Mouse (Mus musculus): ENCODE results near the gene Kif6. TPM values are rescaled to one million over a fixed set of nuclear protein-coding genes. Genes with fewer than 3 reads are reported as not detected.

Gene Kif6
- total RNA-seq (2021): not detected
- long read RNA-seq, experiment 1: 0 reads
- long read RNA-seq, experiment 2: 0 reads

DNA sequence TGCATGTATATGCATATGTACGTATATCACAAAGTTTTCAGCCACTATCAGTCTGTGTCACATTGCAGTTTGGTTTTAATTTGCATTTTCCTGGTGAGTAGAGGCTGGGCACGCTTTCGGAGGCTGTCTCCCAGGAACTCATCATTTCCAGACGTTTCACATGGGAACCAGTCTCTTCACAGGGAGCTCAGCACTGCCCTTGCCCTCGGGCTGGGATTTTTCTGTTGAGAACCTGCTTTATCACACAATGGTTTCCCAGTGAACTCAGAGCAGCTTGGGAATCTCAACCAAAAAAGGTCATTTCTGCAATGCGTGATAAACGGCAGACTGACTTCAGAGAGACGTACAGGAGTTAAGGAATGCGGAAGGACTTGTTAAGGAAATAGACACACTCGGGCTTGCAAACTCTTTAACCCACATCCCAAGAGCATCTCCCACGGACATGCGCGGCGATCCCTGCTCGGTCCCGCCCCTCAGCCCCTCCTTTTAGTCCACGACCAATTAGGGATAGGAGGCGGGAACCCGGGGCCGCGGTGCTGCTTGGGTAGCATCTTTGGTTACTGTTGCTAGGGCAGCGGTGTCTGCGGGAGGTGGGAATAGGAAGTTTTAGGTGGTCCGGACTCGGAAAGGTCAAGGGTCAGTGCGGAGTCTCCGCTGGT is at the start of gene Kif6:
Gene Kif6 (plus strand): TSS at position 560 of the 659 bp plus-strand sequence.
- DNase-seq (ENCODE audit: low spot score): peak; percentile 64

DNA sequence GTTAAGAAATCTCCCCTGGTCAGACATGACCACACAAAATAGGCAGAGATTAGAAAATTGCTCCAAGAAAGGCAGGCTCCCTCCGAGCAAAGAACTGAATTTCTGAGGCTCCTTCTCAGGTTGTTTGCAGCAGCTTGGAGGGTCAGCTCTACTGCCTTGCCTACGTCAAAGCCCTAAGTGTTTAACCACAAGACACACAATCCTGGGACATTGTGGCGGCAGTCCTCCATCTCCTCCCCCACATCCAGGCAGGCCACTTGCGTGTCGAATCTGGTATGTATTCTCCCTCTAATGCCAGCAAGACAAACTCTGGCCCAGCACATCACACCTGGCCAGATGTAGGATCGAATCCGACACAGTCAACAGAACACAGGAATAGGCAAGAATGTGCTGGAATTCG is 46.2 kb upstream of the Kif6 start:
- DNase-seq (ENCODE audit: low spot score): no peak

DNA sequence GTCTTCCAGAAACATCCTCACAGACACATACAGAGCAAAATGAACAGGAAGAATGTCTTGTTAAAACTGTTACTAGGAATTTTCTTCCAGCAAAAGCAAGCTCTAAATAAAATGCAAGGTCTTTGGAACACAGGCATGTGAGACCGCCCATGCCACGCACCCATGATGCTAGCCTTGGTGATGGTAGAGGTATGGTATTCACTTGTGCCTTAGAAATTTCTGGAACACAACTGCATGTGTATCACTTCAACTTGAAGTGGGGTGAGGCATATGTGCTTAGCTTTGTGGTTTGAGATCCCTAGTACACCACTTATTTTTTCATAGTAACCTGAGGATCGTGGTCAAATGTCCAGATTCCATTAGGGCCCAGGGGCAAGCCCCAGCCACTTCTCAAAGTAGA is 37.6 kb upstream of the Kif6 start:
- no peak for DNase-seq (ENCODE audit: low spot score)

DNA sequence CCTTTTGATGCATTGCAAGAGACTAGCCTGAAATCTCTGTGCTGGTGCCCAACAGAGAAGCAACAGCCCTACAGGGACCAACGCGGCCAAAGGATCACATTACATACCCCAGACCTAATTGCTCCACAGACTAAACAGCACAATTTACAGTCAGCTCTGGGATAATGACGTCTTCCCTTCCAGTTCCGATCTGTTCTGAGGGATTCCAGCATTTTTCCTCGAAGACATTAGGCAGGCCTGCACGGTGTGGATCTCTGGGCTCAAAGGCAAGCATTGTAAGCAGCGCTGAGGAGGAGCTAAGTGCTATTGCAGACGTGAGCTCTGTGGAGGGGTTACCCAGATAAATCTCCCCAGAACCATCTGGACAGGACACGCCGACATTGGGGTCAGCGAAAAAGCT is 32.5 kb upstream of the Kif6 start:
- DNase-seq (ENCODE audit: low spot score): no peak

DNA sequence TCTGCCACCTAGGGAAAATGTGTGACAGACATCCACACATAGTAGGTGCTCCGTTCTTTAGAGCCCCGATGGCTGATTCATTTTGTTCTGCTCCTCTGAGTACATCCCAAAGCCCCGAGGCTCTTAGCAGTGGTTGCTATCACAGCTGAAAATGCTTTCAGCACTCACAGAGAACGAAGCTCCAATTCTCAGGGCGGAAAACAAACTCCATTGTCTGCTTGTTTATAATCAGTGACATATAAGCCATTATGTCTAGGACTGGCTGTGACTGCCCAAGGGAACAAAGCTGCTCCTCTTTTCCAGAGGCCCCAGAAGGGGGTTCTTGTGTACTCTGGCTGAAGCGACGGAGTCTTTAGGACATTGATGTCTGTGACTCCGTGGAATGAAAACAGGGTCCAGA is 24.9 kb upstream of the Kif6 start:
- DNase-seq (ENCODE audit: low spot score): no peak

DNA sequence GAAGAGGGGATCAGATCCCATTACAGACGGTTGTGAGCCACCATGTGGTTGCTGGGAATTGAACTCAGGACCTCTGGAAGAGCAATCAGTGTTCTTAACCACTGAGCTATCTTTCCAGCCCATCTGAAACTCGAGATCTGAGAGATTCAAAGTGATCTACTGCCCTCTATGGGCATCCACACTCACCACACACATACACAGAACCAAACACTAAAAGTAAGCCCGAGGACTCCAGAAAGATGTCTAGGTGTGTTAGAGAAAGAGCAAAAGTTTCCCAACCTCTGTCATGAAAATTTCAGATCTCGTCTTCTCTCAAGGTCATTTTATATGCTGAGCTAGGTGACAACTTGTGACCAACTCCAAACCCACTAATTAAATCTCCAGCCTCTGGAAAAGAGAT is 9.5 kb upstream of the Kif6 start:
- DNase-seq (ENCODE audit: low spot score): no peak

DNA sequence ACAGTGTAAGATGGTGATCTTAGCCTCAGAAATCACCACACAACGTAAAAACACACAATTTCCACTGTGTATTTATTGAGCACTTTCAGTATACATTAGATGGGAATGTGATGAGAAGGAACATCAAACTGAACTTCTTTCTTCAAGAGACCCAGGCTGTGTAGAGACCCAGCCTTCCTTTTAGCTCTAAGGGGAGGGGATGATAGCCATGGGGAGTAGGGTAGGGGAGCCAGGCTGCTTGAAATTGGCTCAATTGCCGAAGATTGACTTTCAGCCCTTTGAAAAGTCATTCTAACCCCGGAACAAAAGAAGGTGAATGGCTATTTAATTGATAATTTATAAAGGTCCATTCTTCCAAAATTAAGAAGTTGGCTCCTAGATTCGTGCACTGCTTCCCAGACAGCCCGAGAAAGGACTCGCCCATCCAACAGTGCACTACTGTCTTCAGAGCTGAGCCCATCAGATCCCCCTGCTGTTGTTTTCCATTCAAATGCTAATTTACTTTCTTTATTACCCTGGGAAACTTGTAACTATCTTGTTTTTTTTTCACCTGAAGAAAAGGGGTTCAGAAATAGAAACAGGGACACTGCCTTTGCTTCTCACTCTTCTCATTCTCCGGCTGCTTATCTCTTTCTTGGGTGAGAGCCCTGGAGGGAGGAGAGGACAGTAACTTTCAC is 7.4 kb upstream of the Kif6 start:
- no peak for DNase-seq (ENCODE audit: low spot score)

DNA sequence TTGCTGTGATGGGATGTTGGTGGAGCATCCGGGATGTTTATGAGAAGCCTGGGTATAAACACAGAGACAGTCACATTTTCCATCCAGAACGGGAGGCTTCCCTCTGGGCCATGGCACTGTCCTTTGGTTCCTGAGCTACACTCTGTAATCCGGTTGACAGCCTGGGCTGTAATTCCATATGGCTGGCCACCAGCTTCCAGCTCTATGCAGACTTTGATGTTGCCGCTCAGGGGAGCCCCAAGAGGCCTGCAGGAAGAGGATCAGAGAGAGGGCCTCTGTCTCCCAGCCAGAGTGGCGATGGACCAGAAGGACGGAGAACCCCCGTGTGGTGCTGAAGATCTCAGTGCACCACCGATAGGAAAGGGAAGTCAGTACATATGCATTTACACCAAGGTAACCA is 4.6 kb upstream of the Kif6 start:
- DNase-seq (ENCODE audit: low spot score): no peak

DNA sequence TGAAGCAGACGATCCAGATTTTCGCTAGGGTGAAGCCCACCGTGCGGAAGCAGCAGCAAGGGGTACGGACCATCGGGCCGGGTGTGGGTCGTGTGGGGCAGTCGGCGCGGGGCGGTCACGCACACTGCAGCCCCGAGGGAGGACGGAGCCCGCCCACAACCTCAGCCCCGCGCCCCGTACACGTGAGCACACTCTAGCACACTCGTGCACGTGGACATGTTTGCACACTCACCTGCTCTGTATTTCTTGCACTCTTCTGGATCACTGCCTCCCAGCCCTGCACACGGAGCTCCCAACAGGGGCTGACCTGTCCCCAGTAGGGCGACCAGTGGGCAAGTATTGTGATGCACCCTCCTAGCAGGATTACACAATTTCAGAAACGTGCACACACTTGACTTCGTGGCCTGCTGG is 310 bp downstream of the Kif6 start:
- no peak for DNase-seq (ENCODE audit: low spot score)

DNA sequence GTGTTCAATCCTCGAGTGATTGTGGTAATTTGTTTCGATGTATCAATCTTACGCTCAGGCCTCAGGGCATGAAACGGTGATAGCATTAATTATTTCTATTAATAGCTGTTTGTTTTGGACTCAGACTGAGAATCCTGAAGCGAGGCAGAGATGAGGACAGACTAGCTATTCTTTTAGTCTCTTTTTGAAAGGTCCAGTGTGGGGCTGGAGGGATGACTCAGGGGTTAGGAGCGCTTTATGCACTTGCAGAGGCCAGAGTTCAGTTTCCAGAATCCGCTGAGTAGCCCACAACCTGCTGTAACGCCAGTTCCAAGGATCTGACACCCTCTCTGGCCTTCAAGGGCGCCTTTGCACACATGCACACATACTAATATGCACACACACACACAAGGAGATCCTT is 9.6 kb downstream of the Kif6 start:
- no peak for DNase-seq (ENCODE audit: low spot score)

DNA sequence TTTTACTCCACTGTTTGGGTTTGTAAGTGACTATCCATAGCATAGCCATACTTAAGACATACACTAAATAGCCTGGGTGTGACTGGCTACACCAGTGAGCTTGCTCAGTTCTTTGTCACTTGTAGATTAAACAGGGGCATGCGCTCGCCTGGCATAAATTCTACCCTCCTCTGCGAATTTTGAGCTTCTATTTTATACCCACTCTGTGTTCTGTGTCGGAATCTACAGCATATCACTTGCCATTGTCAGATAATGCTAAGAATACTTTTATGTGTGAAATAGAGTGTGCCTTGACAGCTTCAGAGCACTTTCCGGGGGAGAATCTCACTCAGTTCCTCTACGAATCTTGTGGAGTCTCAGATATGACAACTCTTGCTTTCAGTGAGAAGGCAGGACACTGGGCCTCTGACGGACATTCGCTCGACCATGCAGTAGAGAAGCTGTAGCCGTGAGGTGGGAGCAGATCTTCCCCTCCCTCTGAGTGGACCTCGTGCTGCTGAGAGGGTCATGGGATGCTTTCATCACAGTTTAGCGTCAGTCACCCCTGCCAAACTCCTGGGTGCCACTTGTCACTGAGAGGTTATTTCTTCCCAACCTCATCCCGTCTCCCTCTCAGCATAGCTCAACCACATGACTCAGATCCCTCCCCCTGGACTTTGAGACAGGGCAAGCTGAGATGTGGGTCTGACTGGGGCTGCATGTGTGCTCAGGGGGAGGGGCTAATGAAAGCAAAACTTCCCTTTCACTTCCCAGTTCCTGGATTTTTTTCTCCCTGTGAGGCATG is 12.3 kb downstream of the Kif6 start:
- no peak for DNase-seq (ENCODE audit: low spot score)

DNA sequence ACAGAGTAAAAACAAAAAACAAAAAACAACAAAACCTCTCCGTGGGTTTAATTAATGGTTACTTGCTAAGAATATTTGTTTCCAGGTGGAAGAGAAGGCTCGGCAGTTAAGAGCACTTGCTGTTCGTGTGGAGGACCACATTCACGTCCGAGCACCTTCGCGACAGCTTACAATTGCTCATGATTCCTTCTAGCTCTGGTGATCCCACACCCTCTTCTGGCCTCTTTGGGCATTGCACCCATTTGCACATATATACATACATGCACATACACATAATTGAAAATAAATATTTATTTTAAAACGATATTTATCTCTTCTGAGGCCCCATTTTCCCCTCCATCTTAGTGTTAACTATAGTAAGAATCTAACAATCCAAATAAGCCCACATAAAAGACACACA is 13.9 kb downstream of the Kif6 start:
- no peak for DNase-seq (ENCODE audit: low spot score)

DNA sequence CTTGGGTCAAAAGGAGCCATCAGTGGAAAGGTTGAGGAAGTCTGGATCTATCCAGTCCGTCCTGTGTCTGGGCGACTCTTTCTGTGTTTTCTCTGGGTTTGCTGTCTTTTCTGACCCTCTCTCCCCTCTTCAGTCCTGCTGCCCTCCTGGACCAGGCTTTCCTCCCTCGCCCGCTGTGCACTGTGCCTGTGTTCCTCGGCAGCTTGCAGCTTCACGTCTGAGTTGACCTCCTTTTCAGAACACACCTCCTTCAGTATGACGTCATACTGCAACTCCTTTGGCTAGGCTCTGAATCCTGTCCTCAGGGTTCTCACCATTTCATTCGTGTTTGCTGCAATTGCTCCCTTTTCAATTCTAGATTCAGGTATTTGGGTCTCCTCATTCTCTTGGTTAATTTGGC is 18.1 kb downstream of the Kif6 start:
- DNase-seq (ENCODE audit: low spot score): no peak

DNA sequence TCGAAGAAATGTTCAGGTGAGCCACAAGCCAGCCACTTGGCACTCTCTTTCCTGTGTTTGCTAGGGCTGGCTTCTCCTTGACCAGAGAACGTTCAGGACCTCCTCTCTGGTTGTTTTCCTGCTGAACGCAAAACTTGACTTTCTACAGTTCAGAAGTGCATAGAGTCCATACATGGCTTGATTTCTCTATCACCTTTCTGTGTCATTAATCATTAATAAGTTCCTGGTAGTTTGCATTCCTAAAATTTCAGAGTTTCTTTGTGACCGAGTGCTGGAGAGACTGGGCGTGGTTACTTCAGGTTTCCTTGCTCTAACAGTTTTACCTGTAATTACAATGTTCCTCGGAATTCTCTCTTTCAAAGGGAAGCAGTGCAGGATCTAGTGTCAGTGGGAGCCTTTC is 27.0 kb downstream of the Kif6 start:
- no peak for DNase-seq (ENCODE audit: low spot score)

DNA sequence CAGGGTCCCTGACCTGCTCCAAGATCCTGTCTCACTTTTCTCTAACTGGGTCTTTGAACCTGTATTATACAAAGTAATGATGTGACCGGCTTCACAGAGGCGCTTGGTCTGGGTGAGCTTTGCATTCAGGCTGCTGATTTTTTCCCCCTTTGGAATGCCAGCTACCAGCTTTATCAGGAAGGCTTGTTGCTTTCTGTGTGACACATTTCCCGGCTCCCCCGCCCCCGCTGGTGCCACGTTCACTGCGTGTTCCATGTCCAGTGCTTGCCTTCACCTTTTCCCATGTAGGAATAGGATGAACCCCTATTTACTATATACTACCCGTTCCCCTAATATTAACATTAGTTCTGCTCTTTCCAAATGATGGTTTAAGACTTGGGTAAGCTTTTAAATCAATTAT is 27.4 kb downstream of the Kif6 start:
- DNase-seq (ENCODE audit: low spot score): no peak

DNA sequence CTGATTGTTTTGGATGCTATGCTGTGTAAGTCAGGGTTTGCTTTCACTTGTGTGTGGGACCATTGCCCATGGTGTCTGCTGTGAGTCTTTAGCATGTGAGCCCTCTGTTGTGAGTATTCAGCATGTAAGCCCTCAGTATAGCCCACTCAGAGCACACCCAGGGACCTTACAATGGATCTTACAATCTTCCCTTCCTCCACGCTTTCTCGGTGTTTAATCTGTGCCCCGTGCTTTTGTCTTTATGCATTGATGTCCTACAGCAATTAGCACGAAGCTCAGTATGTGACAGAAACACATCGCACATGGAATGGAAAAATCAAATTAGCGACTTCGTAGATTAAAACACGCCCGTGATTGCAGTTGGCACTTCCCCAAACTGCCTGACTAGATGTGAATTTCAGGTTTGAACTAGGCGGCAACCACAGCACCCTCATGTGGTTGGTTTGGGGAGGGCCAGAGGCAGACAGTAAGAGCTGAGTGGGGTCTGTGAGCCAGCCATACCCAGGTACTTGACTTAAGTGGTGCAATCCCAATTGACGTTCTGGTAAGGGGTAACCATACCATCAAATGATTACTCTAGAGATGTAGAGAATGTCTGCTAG is 28.1 kb downstream of the Kif6 start:
- DNase-seq (ENCODE audit: low spot score): no peak

DNA sequence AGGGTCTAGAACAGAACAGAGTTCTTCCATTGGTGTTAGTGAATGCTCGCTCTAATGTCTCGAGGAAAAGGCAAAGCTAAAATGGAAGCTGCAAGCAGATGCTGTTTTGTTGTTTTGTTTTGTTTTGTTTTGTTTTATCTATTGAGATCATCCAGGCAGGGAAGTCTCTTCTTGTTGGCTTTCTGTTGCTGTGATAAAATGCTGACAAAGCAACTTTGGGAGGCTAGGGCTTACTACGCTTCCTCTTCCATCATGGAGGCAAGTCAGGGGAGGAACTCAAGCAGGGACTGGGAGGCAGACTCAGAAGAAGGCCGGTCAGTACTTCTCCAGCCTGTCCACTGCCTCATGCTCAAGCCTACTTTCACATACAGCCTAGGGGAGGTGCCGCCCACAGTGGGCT is 31.3 kb downstream of the Kif6 start:
- no peak for DNase-seq (ENCODE audit: low spot score)

DNA sequence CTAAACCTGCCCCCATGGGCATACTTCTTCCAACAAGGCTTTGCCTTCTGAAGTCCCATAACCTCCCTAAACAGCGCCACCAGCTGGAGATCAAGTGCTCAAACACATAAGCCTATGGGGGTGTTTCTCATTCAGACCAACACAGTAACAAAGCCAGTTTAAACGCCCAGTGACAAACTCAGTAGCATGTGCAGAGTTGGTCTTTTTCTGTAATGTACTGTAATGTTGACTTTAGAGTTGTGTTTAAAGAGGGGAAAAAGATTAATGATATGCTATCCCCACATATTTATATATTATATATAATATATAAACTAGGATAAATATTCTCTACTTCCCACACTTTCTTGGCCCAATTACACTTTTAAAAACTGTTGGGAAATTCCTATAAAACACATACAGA is 34.0 kb downstream of the Kif6 start:
- no peak for DNase-seq (ENCODE audit: low spot score)

DNA sequence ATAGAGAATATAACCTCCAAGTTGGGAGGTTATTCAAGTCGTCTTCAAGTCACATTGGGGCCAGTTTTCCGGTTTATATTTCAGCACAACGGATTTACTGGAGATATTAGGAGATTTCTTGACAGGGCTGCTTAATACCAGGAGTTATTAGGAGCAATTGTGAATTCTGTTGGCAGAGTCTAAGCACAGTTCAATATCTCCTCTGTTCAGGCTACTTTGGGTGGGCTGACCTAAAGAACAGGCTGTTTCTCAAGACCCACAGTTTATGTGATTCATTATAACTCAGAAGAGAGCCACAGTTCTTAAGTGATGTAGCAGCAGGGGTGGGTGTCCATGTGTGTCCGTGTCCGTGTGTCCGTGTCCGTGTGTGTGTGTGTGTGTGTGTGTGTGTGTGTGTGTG is 34.5 kb downstream of the Kif6 start:
- no peak for DNase-seq (ENCODE audit: low spot score)

DNA sequence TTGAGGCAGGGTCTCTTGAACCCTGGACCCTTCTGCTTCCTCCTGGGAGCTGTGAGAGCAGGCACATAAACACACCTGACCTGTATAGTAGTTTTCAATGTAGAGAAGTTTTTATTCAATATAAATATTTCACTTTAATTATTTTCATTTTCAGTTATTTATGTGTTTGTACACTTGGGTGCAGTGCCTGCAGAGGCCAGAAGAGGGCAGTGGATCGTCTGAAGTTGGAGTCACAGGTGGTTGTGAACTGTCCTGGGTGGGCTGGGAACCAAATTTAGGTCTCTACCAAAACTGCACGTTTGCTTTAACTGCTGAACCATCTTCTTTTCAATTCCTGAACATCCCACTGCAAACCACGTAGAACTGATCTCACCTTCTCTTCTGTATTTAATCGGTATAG is 35.4 kb downstream of the Kif6 start:
- no peak for DNase-seq (ENCODE audit: low spot score)

DNA sequence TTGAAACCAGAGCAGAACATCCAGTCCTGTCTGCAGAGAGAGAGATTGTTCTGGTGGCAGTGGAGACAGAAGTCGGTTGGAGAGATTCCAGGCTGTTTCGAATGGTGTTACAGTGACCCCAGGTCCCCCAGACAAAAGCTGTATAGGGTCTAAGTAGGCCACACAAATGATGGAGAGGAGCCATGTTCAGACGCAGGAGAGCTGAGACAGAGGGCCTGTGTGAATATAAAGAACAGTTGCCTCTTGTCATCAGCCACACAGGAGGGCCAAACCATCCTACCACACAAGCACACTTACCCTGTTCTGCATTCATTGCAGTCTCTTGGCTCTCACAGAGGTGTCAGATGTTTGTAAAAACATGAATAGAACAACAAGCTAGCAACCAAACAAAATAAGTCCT is 37.4 kb downstream of the Kif6 start:
- DNase-seq (ENCODE audit: low spot score): no peak

DNA sequence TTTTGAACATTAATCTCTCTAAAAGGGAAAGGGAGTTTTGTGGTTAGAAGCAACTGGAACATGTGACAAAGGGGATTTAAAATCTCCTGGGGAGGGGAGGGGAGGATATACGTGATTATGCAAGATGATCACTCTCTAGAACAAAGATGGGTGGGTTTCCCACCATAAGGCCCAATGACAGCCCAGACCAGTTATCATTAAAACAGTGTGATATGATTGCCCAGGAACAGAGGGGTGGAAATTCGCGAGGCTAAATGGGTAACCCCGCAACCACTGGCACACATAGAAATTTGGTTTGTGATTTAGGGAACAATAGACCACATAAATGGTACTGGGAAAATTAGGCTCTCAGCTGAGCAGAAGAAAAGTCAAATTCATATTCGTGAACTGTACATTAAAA is 37.9 kb downstream of the Kif6 start:
- no peak for DNase-seq (ENCODE audit: low spot score)
